Mouse (Mus musculus) erythroblast, embryonic 14.5 days (primary cell): ENCODE measurements around the gene Gm20716.

Source experiments
- GATA1 ChIP-seq: IDR thresholded peaks from 2 replicates; pipeline ENCODE4 v1.6.1; 2012; ENCODE audit warnings: low read length, inconsistent platforms, mixed read lengths
- TAL1 ChIP-seq: IDR thresholded peaks from 3 replicates; pipeline ENCODE4 v1.6.1; 2012; ENCODE audit warnings: low read length, inconsistent platforms, mixed read lengths

- no peak for TF ChIP-seq GATA1
- TF ChIP-seq TAL1: no peak
These were observed 22.6 kb upstream of the Gm20716 start for GRCm38 (mm10) chr2:168252639-168253292.
